Mouse (Mus musculus): Measurements from ENCODE around the gene Clcn6. TPM values are rescaled to one million over a fixed set of nuclear protein-coding genes. Genes with fewer than 3 reads are reported as not detected.

Clcn6 gene
- polyA plus RNA-seq, 1 experiment from 2014 or later: 7.3 TPM

DNA sequence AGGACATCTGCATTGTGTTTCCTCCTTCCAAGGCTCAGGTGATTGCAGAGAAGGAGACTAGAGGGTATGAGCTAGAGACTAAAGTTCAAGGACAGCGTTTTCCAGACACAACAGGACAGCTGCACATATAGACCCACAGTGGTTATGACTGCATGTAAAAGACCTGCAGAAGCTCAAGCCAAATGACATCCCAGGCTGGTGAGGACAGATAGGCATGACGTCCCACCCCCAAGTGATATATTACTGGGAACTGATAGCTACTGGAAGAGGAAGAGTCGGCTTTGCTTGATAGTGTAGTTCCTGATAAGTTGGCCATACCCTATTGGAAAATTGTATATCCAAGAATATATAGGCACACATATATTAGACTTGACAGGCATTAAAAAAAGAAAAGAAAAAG is 62.4 kb downstream of the Clcn6 start:
- 55% methylated on average over 3 of the region's 3 CpGs for WGBS (ENCODE audit: insufficient replicate concordance)
- peaks cover 3% of the 10 kb centered on the region; the same call in 1 of the 2 replicates for H3K9me3 ChIP-seq (replicated peaks; ENCODE audit: control insufficient read depth, low read length)
- H3K4me2 ChIP-seq: no peak overlapping the region
- no peak overlapping the region for H3K9ac ChIP-seq (ENCODE audit: low read depth, low read length)
- no peaks in the 10 kb centered on the region for H3K36me3 ChIP-seq (ENCODE audit: control insufficient read depth, insufficient read depth, low read length)
- ATAC-seq (replicated peaks; ENCODE audit: insufficient number of reproducible peaks, low FRiP score, low TSS enrichment): no peak
- H3K4me1 ChIP-seq (ENCODE audit: control insufficient read depth, insufficient read depth, low read length): no peaks in the 10 kb centered on the region
- peaks cover 9% of the 10 kb centered on the region for H3K27me3 ChIP-seq (ENCODE audit: control insufficient read depth, insufficient read depth, low read length)
- no peak overlapping the region for H3K4me3 ChIP-seq (ENCODE audit: low read depth, low read length)
- no peak overlapping the region for H3K27ac ChIP-seq (ENCODE audit: low read depth, low read length)

DNA sequence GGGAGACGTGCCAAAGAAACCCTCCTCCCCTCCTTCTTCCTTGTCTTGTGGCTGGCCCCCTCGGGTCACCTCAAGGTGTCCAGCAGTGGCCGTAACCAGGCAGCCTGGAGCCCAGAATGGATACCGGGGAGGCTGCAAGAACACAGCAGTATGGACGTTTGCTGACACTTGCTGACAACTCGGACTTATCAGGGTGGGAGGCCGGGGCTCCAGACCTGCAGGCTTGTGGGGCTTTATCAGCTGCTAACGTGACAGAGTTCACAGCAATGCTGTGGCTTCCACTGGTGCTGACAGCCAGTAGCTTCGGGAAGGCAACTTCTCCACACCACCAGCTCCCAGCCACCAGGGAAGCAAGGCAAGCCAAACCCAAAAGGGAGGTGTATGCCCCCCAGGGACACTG is 69.3 kb downstream of the Clcn6 start:
- peak overlapping the region; percentile 73 for H3K27ac ChIP-seq (ENCODE audit: low read depth, low read length)
- no peak overlapping the region; the same call in 1 of the 2 replicates for H3K9ac ChIP-seq (ENCODE audit: low read depth, low read length)

DNA sequence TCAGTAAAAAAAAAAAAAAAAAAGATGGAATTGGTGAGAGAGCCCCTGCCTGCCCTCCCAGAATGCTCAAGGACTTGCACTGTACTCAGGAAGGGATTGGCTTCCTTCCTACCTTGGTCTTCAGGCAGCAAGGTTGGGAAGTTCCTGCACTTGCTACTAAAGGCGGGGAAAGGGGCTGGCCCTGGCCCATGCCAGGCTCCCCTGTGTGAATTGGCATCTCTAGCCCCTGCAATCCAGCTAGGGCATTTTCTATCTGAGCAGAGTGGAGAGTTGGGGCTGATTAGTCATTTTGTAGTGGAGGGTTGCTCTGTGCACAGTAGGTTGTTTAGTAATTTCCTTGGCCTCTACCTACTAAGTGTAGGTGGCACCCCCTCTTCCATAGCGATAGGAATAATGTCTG is 69.8 kb downstream of the Clcn6 start:
- peak overlapping the region; percentile 42 for H3K4me2 ChIP-seq
- peak overlapping the region; percentile 73 for H3K27ac ChIP-seq (ENCODE audit: low read depth, low read length)
- no peak for ATAC-seq (replicated peaks; ENCODE audit: insufficient number of reproducible peaks, low FRiP score, low TSS enrichment)
- H3K9me3 ChIP-seq (replicated peaks; ENCODE audit: control insufficient read depth, low read length): no peaks in the 10 kb centered on the region
- H3K36me3 ChIP-seq (ENCODE audit: control insufficient read depth, insufficient read depth, low read length): no peaks in the 10 kb centered on the region
- peaks cover 16% of the 10 kb centered on the region for H3K27me3 ChIP-seq (ENCODE audit: control insufficient read depth, insufficient read depth, low read length)
- 45% methylated on average over 2 of the region's 2 CpGs for WGBS (ENCODE audit: insufficient replicate concordance)
- peaks cover 6% of the 10 kb centered on the region; the same call in 1 of the 2 replicates for H3K4me1 ChIP-seq (ENCODE audit: control insufficient read depth, insufficient read depth, low read length)
- H3K4me3 ChIP-seq (ENCODE audit: low read depth, low read length): no peak overlapping the region
- no peak overlapping the region; the same call in 1 of the 2 replicates for H3K9ac ChIP-seq (ENCODE audit: low read depth, low read length)

More for the DNA sequence above, 69.3 kb downstream of the Clcn6 start:
- Histone ChIP-seq H3K27me3 (ENCODE audit: control insufficient read depth, insufficient read depth, low read length) (peaks cover 16% of the 10 kb centered on the region), H3K36me3 (ENCODE audit: control insufficient read depth, insufficient read depth, low read length) (no peaks in the 10 kb centered on the region), H3K4me1 (ENCODE audit: control insufficient read depth, insufficient read depth, low read length) (peaks cover 6% of the 10 kb centered on the region; the same call in 1 of the 2 replicates), H3K9me3 (replicated peaks; ENCODE audit: control insufficient read depth, low read length) (no peaks in the 10 kb centered on the region), H3K4me2 (peak overlapping the region; percentile 42), H3K4me3 (ENCODE audit: low read depth, low read length) (no peak overlapping the region)
- peak; percentile 75 for ATAC-seq (replicated peaks; ENCODE audit: insufficient number of reproducible peaks, low FRiP score, low TSS enrichment)
- 5% methylated on average over 9 of the region's 9 CpGs for WGBS (ENCODE audit: insufficient replicate concordance)

DNA sequence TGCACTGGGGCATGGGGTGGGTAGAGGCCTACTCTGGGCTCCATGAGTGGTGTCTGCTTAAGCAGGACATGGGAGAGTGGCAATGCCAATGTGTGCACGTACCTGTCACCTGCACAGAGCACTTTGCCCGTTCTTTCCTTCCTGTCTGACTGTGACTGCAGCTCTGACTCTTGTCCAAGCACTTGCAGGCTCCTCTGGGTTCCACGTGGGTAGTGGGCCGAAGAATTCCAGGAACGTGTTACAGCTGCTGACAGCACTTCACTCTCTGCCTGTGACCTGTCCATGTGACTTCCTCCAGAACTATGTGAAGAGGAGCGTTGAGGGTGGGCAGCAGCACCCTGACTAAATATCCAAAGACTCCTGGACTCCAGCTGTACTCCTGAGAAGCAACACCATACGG is 72.9 kb downstream of the Clcn6 start:
- WGBS (ENCODE audit: insufficient replicate concordance): 39% methylated on average over 7 of the region's 7 CpGs
- ATAC-seq (replicated peaks; ENCODE audit: insufficient number of reproducible peaks, low FRiP score, low TSS enrichment): peak; percentile 66; the same call in 1 of the 2 replicates
- peaks cover 14% of the 10 kb centered on the region for H3K4me1 ChIP-seq (ENCODE audit: control insufficient read depth, insufficient read depth, low read length)
- no peaks in the 10 kb centered on the region for H3K36me3 ChIP-seq (ENCODE audit: control insufficient read depth, insufficient read depth, low read length)
- peak overlapping the region; percentile 77 for H3K27ac ChIP-seq (ENCODE audit: low read depth, low read length)
- H3K9ac ChIP-seq (ENCODE audit: low read depth, low read length): 0 out of 2 replicates have a peak overlapping the region, but pooled peaks have one; percentile 29
- no peaks in the 10 kb centered on the region for H3K9me3 ChIP-seq (replicated peaks; ENCODE audit: control insufficient read depth, low read length)
- no peak overlapping the region for H3K4me3 ChIP-seq (ENCODE audit: low read depth, low read length)
- peaks cover 14% of the 10 kb centered on the region; the same call in 1 of the 2 replicates for H3K27me3 ChIP-seq (ENCODE audit: control insufficient read depth, insufficient read depth, low read length)
- H3K4me2 ChIP-seq: peak overlapping the region; percentile 31

DNA sequence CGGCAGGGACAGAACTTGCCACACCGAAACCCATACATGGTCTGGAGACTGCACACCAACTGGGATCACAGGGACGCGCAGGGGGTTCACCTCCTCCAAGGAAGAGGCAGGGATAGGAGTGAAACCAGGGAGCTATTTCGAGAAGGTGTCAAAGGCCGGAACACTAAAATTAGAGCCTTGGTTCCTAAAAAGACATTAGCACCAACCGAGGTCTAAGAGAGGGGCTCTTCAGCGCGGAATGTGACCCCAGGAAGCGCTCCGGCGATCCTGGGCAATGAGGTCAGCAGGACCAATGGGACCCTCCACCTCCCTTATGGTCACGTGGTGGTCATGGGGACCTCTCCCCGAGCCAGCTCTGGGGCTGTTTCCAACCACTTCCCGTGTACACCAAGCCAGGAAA is 75.0 kb downstream of the Clcn6 start:
- Histone ChIP-seq H3K4me2 (peak overlapping the region; percentile 33; the same call in 1 of the 2 replicates), H3K4me3 (ENCODE audit: low read depth, low read length) (no peak overlapping the region), H3K27ac (ENCODE audit: low read depth, low read length) (peak overlapping the region; percentile 84), H3K4me1 (ENCODE audit: control insufficient read depth, insufficient read depth, low read length) (peaks cover 10% of the 10 kb centered on the region), H3K9ac (ENCODE audit: low read depth, low read length) (no peak overlapping the region), H3K9me3 (replicated peaks; ENCODE audit: control insufficient read depth, low read length) (no peaks in the 10 kb centered on the region), H3K36me3 (ENCODE audit: control insufficient read depth, insufficient read depth, low read length) (no peaks in the 10 kb centered on the region), H3K27me3 (ENCODE audit: control insufficient read depth, insufficient read depth, low read length) (0 out of 2 replicates have a peak, but pooled peaks cover 14% of the 10 kb centered on the region)
- ATAC-seq (replicated peaks; ENCODE audit: insufficient number of reproducible peaks, low FRiP score, low TSS enrichment): peak; percentile 32
- 64% methylated on average over 15 of the region's 15 CpGs for WGBS (ENCODE audit: insufficient replicate concordance)

DNA sequence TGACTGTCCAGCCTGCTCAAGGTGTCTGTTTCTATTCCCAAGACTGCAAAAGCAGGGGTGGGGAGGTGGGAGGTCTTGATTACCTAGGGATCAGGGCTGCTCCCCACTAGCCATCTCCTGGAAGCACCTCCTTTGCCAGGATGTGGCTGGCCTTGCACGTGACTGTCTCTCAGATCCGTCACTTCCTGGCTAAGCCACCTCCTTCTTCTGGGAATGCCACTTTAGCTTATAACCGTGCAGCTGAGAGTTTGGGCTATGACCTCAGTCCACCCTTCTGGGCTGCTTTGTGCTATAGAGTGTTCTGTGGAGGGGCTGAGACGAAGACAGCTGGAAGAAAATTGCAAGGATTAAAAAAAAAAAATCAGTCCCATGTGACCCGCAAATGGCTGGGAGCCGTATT is 75.8 kb downstream of the Clcn6 start:
- no peak overlapping the region; the same call in none of the 2 replicates for H3K4me2 ChIP-seq
- H3K9ac ChIP-seq (ENCODE audit: low read depth, low read length): no peak overlapping the region; the same call in 1 of the 2 replicates
- H3K36me3 ChIP-seq (ENCODE audit: control insufficient read depth, insufficient read depth, low read length): no peaks in the 10 kb centered on the region
- no peak for ATAC-seq (replicated peaks; ENCODE audit: insufficient number of reproducible peaks, low FRiP score, low TSS enrichment)
- H3K9me3 ChIP-seq (replicated peaks; ENCODE audit: control insufficient read depth, low read length): no peaks in the 10 kb centered on the region
- H3K27me3 ChIP-seq (ENCODE audit: control insufficient read depth, insufficient read depth, low read length): 0 out of 2 replicates have a peak, but pooled peaks cover 14% of the 10 kb centered on the region
- peaks cover 10% of the 10 kb centered on the region for H3K4me1 ChIP-seq (ENCODE audit: control insufficient read depth, insufficient read depth, low read length)
- 52% methylated on average over 6 of the region's 6 CpGs for WGBS (ENCODE audit: insufficient replicate concordance)
- H3K4me3 ChIP-seq (ENCODE audit: low read depth, low read length): no peak overlapping the region
- H3K27ac ChIP-seq (ENCODE audit: low read depth, low read length): peak overlapping the region; percentile 84

DNA sequence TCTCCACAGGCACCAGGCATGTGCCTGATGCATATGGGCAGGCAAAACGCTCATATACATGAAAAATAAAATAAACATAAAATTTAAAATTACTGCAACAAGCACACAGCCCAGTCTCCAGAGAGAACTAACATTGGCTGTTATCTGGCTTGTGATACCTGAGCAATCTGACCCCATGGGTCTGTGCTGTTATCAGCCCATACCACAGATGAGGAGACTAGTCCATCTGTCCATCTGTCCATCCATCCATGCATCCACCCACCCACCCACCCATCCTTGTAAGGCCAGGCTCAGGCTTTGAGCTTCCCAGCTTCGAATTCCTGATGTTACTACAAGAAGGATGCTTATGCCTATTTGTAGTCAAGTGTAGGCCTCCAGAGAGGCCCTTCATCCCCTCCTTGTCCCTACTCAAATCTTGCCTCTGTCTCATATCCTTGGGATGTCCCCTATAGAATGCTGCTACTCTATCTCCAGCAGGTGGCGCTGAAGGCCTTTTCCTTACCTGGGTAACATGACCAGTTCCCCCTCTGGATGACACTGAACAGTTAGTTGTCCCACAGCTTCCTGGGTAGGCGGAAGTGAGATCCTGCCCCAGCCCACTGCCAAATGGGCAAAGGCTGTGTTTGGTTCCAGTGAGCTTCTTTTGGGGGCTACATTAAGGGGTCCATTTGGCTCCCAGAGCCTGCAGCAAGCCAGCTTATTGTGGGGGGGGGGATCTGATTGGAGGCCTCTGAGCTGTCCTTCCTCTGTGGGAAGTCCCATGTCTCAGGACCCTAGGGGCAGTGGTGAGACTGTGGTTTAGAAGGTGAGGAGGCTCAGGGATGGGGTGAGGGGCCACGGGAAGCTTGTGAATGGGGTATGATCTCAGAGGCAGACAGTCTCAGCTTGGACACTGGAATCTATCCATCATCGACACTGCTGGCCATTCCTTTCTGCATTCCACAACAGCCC is 78.5 kb downstream of the Clcn6 start:
- Histone ChIP-seq H3K9me3 (replicated peaks; ENCODE audit: control insufficient read depth, low read length) (no peaks in the 10 kb centered on the region), H3K4me2 (no peak overlapping the region), H3K27ac (ENCODE audit: low read depth, low read length) (no peak overlapping the region), H3K4me1 (ENCODE audit: control insufficient read depth, insufficient read depth, low read length) (peaks cover 7% of the 10 kb centered on the region), H3K36me3 (ENCODE audit: control insufficient read depth, insufficient read depth, low read length) (no peaks in the 10 kb centered on the region), H3K27me3 (ENCODE audit: control insufficient read depth, insufficient read depth, low read length) (0 out of 2 replicates have a peak, but pooled peaks cover 6% of the 10 kb centered on the region), H3K9ac (ENCODE audit: low read depth, low read length) (no peak overlapping the region), H3K4me3 (ENCODE audit: low read depth, low read length) (no peak overlapping the region)
- WGBS (ENCODE audit: insufficient replicate concordance): 26% methylated on average over 6 of the region's 6 CpGs
- peak; percentile 53 for ATAC-seq (replicated peaks; ENCODE audit: insufficient number of reproducible peaks, low FRiP score, low TSS enrichment)

DNA sequence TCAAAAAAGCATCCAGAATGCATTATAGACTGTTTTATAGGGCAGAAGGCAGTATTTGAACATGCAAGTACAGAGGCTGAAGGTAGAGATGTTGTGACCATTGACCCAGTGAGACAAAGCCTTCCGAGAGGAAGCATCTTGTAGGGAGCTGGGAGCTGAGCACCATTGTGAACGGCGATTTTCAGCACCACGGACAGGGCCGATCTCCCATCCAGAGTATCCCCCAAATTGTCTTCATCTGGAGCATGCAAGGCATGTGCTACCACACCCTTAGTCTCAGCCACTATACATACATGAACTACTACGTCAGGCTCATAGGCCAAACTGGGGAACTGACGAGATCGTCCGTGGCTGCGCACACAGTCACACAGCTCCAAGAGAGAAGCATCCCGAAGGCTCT is 81.5 kb downstream of the Clcn6 start:
- Histone ChIP-seq H3K9ac (ENCODE audit: low read depth, low read length) (no peak overlapping the region), H3K4me3 (ENCODE audit: low read depth, low read length) (no peak overlapping the region), H3K4me1 (ENCODE audit: control insufficient read depth, insufficient read depth, low read length) (peaks cover 2% of the 10 kb centered on the region), H3K9me3 (replicated peaks; ENCODE audit: control insufficient read depth, low read length) (no peaks in the 10 kb centered on the region), H3K27me3 (ENCODE audit: control insufficient read depth, insufficient read depth, low read length) (0 out of 2 replicates have a peak, but pooled peaks cover 3% of the 10 kb centered on the region), H3K4me2 (no peak overlapping the region), H3K36me3 (ENCODE audit: control insufficient read depth, insufficient read depth, low read length) (no peaks in the 10 kb centered on the region), H3K27ac (ENCODE audit: low read depth, low read length) (no peak overlapping the region)
- 39% methylated on average over 11 of the region's 11 CpGs for WGBS (ENCODE audit: insufficient replicate concordance)
- ATAC-seq (replicated peaks; ENCODE audit: insufficient number of reproducible peaks, low FRiP score, low TSS enrichment): no peak

All from heart, embryonic 11.5 days (tissue).